Mouse (Mus musculus) testis, adult 2 months (tissue): Measurements from ENCODE around the gene 9130213A22Rik. TPM values are rescaled to one million over a fixed set of nuclear protein-coding genes. Genes with fewer than 3 reads are reported as not detected.

ENCODE experiments used
- H3K27ac ChIP-seq: fragments of 200-500 bp; 2 replicates; pipeline ENCODE4 v1.5.1; 2012; ENCODE audit warnings: low read depth, low read length; ENCODE audit not compliant: control insufficient read depth, insufficient read depth
- H3K27me3 ChIP-seq: fragments of 200-500 bp; 2 replicates; pipeline ENCODE4 v1.6.1; 2012; ENCODE audit warnings: mild to moderate bottlenecking, low read length, moderate library complexity; ENCODE audit not compliant: control insufficient read depth, insufficient read depth
- H3K36me3 ChIP-seq: fragments of 200-500 bp; 2 replicates; pipeline ENCODE4 v1.6.1; 2012; ENCODE audit warnings: mild to moderate bottlenecking, low read length; ENCODE audit not compliant: control insufficient read depth, insufficient read depth
- H3K4me1 ChIP-seq: fragments of 200-500 bp; 2 replicates; pipeline ENCODE4 v1.6.1; 2012; ENCODE audit warnings: low read length; ENCODE audit not compliant: control insufficient read depth, insufficient read depth
- H3K4me3 ChIP-seq: fragments of 200-500 bp; 2 replicates; pipeline ENCODE4 v1.5.1; 2012; ENCODE audit warnings: low read depth, mild to moderate bottlenecking, low read length, moderate library complexity, mixed read lengths; ENCODE audit not compliant: control insufficient read depth
- CTCF ChIP-seq: fragments of 200-500 bp; IDR thresholded peaks from 2 replicates; pipeline ENCODE4 v1.5.1; 2012; ENCODE audit warnings: low read depth, mild to moderate bottlenecking, inconsistent platforms, low read length, moderate library complexity; ENCODE audit not compliant: control insufficient read depth, insufficient read depth, insufficient replicate concordance
- POLR2A ChIP-seq: fragments of 200-500 bp; IDR thresholded peaks from 2 replicates; pipeline ENCODE4 v1.6.1; 2012; ENCODE audit warnings: low read depth, mild to moderate bottlenecking, inconsistent platforms, low read length, moderate library complexity; ENCODE audit not compliant: control insufficient read depth
- polyA plus RNA-seq: library from polyadenylated mRNA; depleted of rRNA; stranded (reverse); fragments of >200 nt; gene quantifications from 2 replicates; pipeline ENCODE4 v1.2.3, GENCODE M21; 2012; rRNA removed

9130213A22Rik gene
- polyA plus RNA-seq, 1 experiment = 0.28 TPM

- H3K27me3 ChIP-seq = no peaks in the 10 kb centered on the region
- peak overlapping the region; percentile 100 for H3K27ac ChIP-seq
- no peak for TF ChIP-seq POLR2A
- TF ChIP-seq CTCF = no peak
- peaks cover 3% of the 10 kb centered on the region for H3K36me3 ChIP-seq
- H3K4me1 ChIP-seq = peaks cover 14% of the 10 kb centered on the region
- peak overlapping the region; percentile 100 for H3K4me3 ChIP-seq
Observed at GRCm38 (mm10) chr11:69071262-69071661, 51.1 kb downstream of the 9130213A22Rik start.

GRCm38 (mm10) chr11:69070590-69071222 is 51.7 kb downstream of the 9130213A22Rik start, which contains the start of gene Tmem107:
Gene Tmem107 (plus strand): TSS chr11:69070806.
- TF ChIP-seq CTCF (no peak; the same call in 1 of the 2 replicates), POLR2A (peak; percentile 99)
- peak within 1 kb of the TSS; percentile 100 for H3K4me3 ChIP-seq
- no peaks in the 10 kb centered on the region for H3K27me3 ChIP-seq
- H3K36me3 ChIP-seq = peaks cover 3% of the 10 kb centered on the region
- peaks cover 18% of the 10 kb centered on the region for H3K4me1 ChIP-seq
- peak within 1 kb of the TSS; percentile 100 for H3K27ac ChIP-seq

GRCm38 (mm10) chr11:69070093-69070492 is 52.3 kb downstream of the 9130213A22Rik start:
- TF ChIP-seq CTCF = no peak
- no peak for TF ChIP-seq POLR2A
- peak overlapping the region; percentile 100 for H3K27ac ChIP-seq
- H3K27me3 ChIP-seq = no peaks in the 10 kb centered on the region
- H3K36me3 ChIP-seq = peaks cover 3% of the 10 kb centered on the region
- peaks cover 20% of the 10 kb centered on the region for H3K4me1 ChIP-seq
- peak overlapping the region; percentile 100 for H3K4me3 ChIP-seq

Other genes starting within 250 kb of the 9130213A22Rik start
- 1.1 TPM in 2 replicates for gene Rnf222, start 234.0 kb downstream of the 9130213A22Rik start, polyA plus RNA-seq
- gene Rpl26, start 221.0 kb downstream of the 9130213A22Rik start, polyA plus RNA-seq = 938 and 997 TPM in 2 replicates
- 506 and 512 TPM in 2 replicates for gene Odf4, start 195.5 kb downstream of the 9130213A22Rik start, polyA plus RNA-seq
- 3.7 and 3.8 TPM in 2 replicates for gene Arhgef15, start 165.1 kb downstream of the 9130213A22Rik start, polyA plus RNA-seq
- 40.8 and 56.4 TPM in 2 replicates for gene Slc25a35, start 154.5 kb downstream of the 9130213A22Rik start, polyA plus RNA-seq
- gene Rangrf, start 147.4 kb downstream of the 9130213A22Rik start, polyA plus RNA-seq = 1,176 and 1,231 TPM in 2 replicates
- 9.6 and 11.8 TPM in 2 replicates for gene Pfas, start 114.1 kb downstream of the 9130213A22Rik start, polyA plus RNA-seq
- 44.5 and 44.9 TPM in 2 replicates for gene Ctc1, start 106.7 kb downstream of the 9130213A22Rik start, polyA plus RNA-seq
- gene Aurkb, start 76.9 kb downstream of the 9130213A22Rik start, polyA plus RNA-seq = 15.2 and 17.9 TPM in 2 replicates
- 13.4 and 15.8 TPM in 2 replicates for gene Borcs6, start 62.9 kb downstream of the 9130213A22Rik start, polyA plus RNA-seq
- 135 and 142 TPM in 2 replicates for gene Tmem107, start 51.8 kb downstream of the 9130213A22Rik start, polyA plus RNA-seq
- 36.3 and 43.1 TPM in 2 replicates for gene Vamp2, start 34.1 kb downstream of the 9130213A22Rik start, polyA plus RNA-seq
- 103 and 106 TPM in 2 replicates for gene Per1, start 27.4 kb downstream of the 9130213A22Rik start, polyA plus RNA-seq
- 0.17 TPM in 2 replicates for gene Hes7, start 2.2 kb downstream of the 9130213A22Rik start, polyA plus RNA-seq
- 6.1 and 7.0 TPM in 2 replicates for gene Aloxe3, start 3.3 kb upstream of the 9130213A22Rik start, polyA plus RNA-seq
- 0.29 and 0.49 TPM in 2 replicates for gene Alox12b, start 34.4 kb upstream of the 9130213A22Rik start, polyA plus RNA-seq
- gene Alox8, start 75.3 kb upstream of the 9130213A22Rik start, polyA plus RNA-seq = 0.05 and 0.06 TPM in 2 replicates
- 0.16 and 0.17 TPM in 2 replicates for gene Gucy2e, start 114.4 kb upstream of the 9130213A22Rik start, polyA plus RNA-seq
- gene Cntrob, start 201.2 kb upstream of the 9130213A22Rik start, polyA plus RNA-seq = 20.6 and 21.6 TPM in 2 replicates
- 17.9 and 25.5 TPM in 2 replicates for gene Trappc1, start 201.4 kb upstream of the 9130213A22Rik start, polyA plus RNA-seq
- 12.1 and 12.2 TPM in 2 replicates for gene Kcnab3, start 203.7 kb upstream of the 9130213A22Rik start, polyA plus RNA-seq
- gene Rnf227, start 217.9 kb upstream of the 9130213A22Rik start, polyA plus RNA-seq = 4.4 and 5.7 TPM in 2 replicates
- gene Chd3, start 246.8 kb upstream of the 9130213A22Rik start, polyA plus RNA-seq = 49.4 and 52.5 TPM in 2 replicates